Mouse (Mus musculus): ENCODE data around the gene Adam1a. TPM values are rescaled to one million over a fixed set of nuclear protein-coding genes. Genes with fewer than 3 reads are reported as not detected.

Gene Adam1a
- polyA plus RNA-seq (2012; rRNA removed) (14.7 and 15.3 TPM in 2 replicates), polyA plus RNA-seq (2014; fragmentation: Nextera tagmentation; extraction: Ambion mirVana) (1.3 and 1.9 TPM in 2 replicates)

GRCm38 (mm10) chr5:121544910-121545792 is at the start of gene Adam1a, which contains the start of gene Gm42878:
TSS of gene Adam1a (minus strand) at chr5:121545482.
TSS of gene Gm42878 (minus strand) at chr5:121545482.
- DNase-seq (ENCODE audit: low spot score) (no peak), ATAC-seq (ENCODE audit: low FRiP score, low read depth) (peak; percentile 71)
- peak within 1 kb of the TSS; percentile 97 for H3K27ac ChIP-seq (replicated peaks; ENCODE audit: low read depth, low read length)
- H3K9me3 ChIP-seq (ENCODE audit: control insufficient read depth, low read length), result no peaks in the 10 kb centered on the region
- peak within 1 kb of the TSS; percentile 97 for H3K4me3 ChIP-seq (replicated peaks; ENCODE audit: low read length)
- H3K4me1 ChIP-seq (ENCODE audit: control insufficient read depth, insufficient read depth, low read length), result peaks cover 12% of the 10 kb centered on the region
- H3K4me2 ChIP-seq (replicated peaks; ENCODE audit: low read depth, low read length, severe bottlenecking), result peak within 1 kb of the TSS; percentile 87
- H3K27me3 ChIP-seq (ENCODE audit: control insufficient read depth, insufficient read depth, low read length), result no peaks in the 10 kb centered on the region
- WGBS, result 1% methylated on average over 44 of the region's 97 CpGs
- H3K9ac ChIP-seq (ENCODE audit: low read depth, low read length, severe bottlenecking), result peak within 1 kb of the TSS; percentile 98
- TF ChIP-seq POLR2A (IDR thresholded peaks at IDR 0.05; ENCODE audit: borderline replicate concordance, extremely low read depth, insufficient read depth, insufficient read length), result no peak
- H3K36me3 ChIP-seq (ENCODE audit: control insufficient read depth, insufficient read depth, low read length), result no peaks in the 10 kb centered on the region

- Histone ChIP-seq H3K4me3 (replicated peaks; ENCODE audit: low read length) (no peak overlapping the region), H3K27ac (replicated peaks; ENCODE audit: low read depth, low read length) (no peak overlapping the region), H3K9ac (ENCODE audit: low read depth, low read length, severe bottlenecking) (no peak overlapping the region), H3K27me3 (ENCODE audit: control insufficient read depth, insufficient read depth, low read length) (no peaks in the 10 kb centered on the region), H3K4me2 (replicated peaks; ENCODE audit: low read depth, low read length, severe bottlenecking) (peak overlapping the region; percentile 59; the same call in 1 of the 2 replicates), H3K4me1 (ENCODE audit: control insufficient read depth, insufficient read depth, low read length) (peaks cover 14% of the 10 kb centered on the region), H3K36me3 (ENCODE audit: control insufficient read depth, insufficient read depth, low read length) (no peaks in the 10 kb centered on the region; the same call in 1 of the 2 replicates), H3K9me3 (ENCODE audit: control insufficient read depth, low read length) (no peaks in the 10 kb centered on the region)
- ATAC-seq (ENCODE audit: low FRiP score, low read depth) (no peak), DNase-seq (ENCODE audit: low spot score) (no peak)
- 78% methylated on average over 6 of the region's 6 CpGs for WGBS
- no peak for TF ChIP-seq POLR2A (IDR thresholded peaks at IDR 0.05; ENCODE audit: borderline replicate concordance, extremely low read depth, insufficient read depth, insufficient read length)
Measured at GRCm38 (mm10) chr5:121594714-121595313, 49.5 kb upstream of the Adam1a start.

GRCm38 (mm10) chr5:121593451-121594401 is 48.4 kb upstream of the Adam1a start, which contains the start of gene Aldh2:
TSS of gene Aldh2 (minus strand) at chr5:121593824.
- no peaks in the 10 kb centered on the region for H3K27me3 ChIP-seq (ENCODE audit: control insufficient read depth, insufficient read depth, low read length)
- no peaks in the 10 kb centered on the region for H3K9me3 ChIP-seq (ENCODE audit: control insufficient read depth, low read length)
- peak; percentile 90 for DNase-seq (ENCODE audit: low spot score)
- H3K9ac ChIP-seq (ENCODE audit: low read depth, low read length, severe bottlenecking), result peak within 1 kb of the TSS; percentile 83
- peaks cover 14% of the 10 kb centered on the region for H3K4me1 ChIP-seq (ENCODE audit: control insufficient read depth, insufficient read depth, low read length)
- H3K36me3 ChIP-seq (ENCODE audit: control insufficient read depth, insufficient read depth, low read length), result no peaks in the 10 kb centered on the region; the same call in 1 of the 2 replicates
- peak within 1 kb of the TSS; percentile 59 for H3K4me2 ChIP-seq (replicated peaks; ENCODE audit: low read depth, low read length, severe bottlenecking)
- peak within 1 kb of the TSS; percentile 81 for H3K4me3 ChIP-seq (replicated peaks; ENCODE audit: low read length)
- 2% methylated on average over 45 of the region's 47 CpGs for WGBS
- peak within 1 kb of the TSS; percentile 78 for H3K27ac ChIP-seq (replicated peaks; ENCODE audit: low read depth, low read length)
- peak; percentile 90 for ATAC-seq (ENCODE audit: low FRiP score, low read depth)
- TF ChIP-seq POLR2A (IDR thresholded peaks at IDR 0.05; ENCODE audit: borderline replicate concordance, extremely low read depth, insufficient read depth, insufficient read length), result 0 out of 2 replicates have a peak, but pooled peaks have one; percentile 23

- TF ChIP-seq POLR2A (IDR thresholded peaks at IDR 0.05; ENCODE audit: borderline replicate concordance, extremely low read depth, insufficient read depth, insufficient read length), result no peak
- Histone ChIP-seq H3K4me2 (replicated peaks; ENCODE audit: low read depth, low read length, severe bottlenecking) (peak overlapping the region; percentile 59), H3K9ac (ENCODE audit: low read depth, low read length, severe bottlenecking) (peak overlapping the region; percentile 83), H3K27ac (replicated peaks; ENCODE audit: low read depth, low read length) (peak overlapping the region; percentile 67), H3K9me3 (ENCODE audit: control insufficient read depth, low read length) (no peaks in the 10 kb centered on the region), H3K4me1 (ENCODE audit: control insufficient read depth, insufficient read depth, low read length) (peaks cover 14% of the 10 kb centered on the region), H3K27me3 (ENCODE audit: control insufficient read depth, insufficient read depth, low read length) (no peaks in the 10 kb centered on the region), H3K4me3 (replicated peaks; ENCODE audit: low read length) (peak overlapping the region; percentile 81), H3K36me3 (ENCODE audit: control insufficient read depth, insufficient read depth, low read length) (no peaks in the 10 kb centered on the region; the same call in 1 of the 2 replicates)
- DNase-seq (ENCODE audit: low spot score) (no peak), ATAC-seq (ENCODE audit: low FRiP score, low read depth) (peak; percentile 53)
- 7% methylated on average over 30 of the region's 33 CpGs for WGBS
Measured at GRCm38 (mm10) chr5:121592816-121593407, 47.6 kb upstream of the Adam1a start.
